Mouse (Mus musculus): ENCODE results near the gene Trim30d.
A peak's percentile ranks its signal among the peaks of the same experiment; 100 is the strongest.
"Not testable (repeated sequence)": the region's sequence is repeated elsewhere in the genome, so short reads cannot be mapped to it uniquely, and the experiment has no call there.

Gene Trim30d

DNA sequence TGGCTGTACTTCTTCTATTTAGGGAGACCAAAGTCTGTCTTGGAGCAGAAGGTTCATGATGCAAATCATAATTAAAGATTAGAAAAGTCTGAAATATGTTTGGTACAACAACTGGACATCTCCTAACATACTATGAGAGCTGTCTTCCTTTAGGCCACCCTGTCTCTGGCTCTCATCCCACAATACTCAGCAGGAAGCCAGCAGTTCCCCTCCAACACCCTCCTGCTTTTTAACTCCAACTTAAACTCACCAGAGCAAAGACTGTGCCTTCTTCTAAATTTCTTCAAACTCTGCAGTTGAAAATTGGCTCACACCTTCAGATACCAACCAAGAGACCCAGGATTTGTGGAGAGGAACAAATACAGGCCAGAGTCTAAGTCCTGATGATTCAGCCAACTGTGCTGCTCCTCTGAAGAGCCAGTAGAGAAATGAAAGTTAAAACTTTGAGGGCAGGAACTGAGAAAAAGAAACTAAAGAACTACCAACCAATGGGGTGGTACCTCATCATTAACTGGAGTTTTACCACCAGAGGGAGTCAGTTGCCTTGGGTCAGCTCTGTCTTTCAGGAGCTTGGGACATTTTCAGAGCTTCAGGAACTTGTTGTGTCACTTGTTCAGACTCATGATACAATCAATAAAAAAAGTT lies at the start of gene Trim30d:
TSS of gene Trim30d (minus strand) at position 429 of the 645 bp plus-strand sequence.
- not testable (repeated sequence) for H3K27me3 ChIP-seq (ENCODE audit: control insufficient read depth, insufficient read depth, low read length, poor library complexity, severe bottlenecking); H3K36me3 ChIP-seq (ENCODE audit: control insufficient read depth, insufficient read depth, low read length, poor library complexity, severe bottlenecking)
- peak; percentile 64 for DNase-seq (ENCODE audit: low read depth, low spot score)

DNA sequence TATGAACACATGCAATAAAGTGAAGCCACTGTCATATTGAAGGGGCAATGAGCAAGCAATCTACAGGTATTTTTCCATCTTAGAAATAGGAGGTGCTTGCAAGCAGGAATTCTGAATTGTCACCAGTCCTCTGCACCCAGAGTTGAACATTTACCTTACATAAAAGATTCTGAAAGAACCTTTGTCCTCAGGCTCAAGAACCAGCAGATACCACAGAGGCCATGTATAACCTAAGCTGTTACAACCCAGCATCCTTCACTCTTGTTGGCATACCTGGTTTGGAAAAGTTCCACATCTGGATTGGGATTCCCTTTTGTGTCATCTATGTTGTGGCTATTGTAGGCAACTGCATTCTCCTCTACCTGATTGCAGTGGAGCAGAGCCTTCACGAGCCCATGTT lies 45.1 kb upstream of the Trim30d start:
- no peak for DNase-seq (ENCODE audit: low read depth, low spot score)
- no peaks in the 10 kb centered on the region for H3K36me3 ChIP-seq (ENCODE audit: control insufficient read depth, insufficient read depth, low read length, poor library complexity, severe bottlenecking)
- H3K27me3 ChIP-seq (ENCODE audit: control insufficient read depth, insufficient read depth, low read length, poor library complexity, severe bottlenecking): no peaks in the 10 kb centered on the region

GRCm38 (mm10) chr7:104549833-104550232 lies 42.2 kb upstream of the Trim30d start, which contains the start of gene Olfr651:
TSS of gene Olfr651 (plus strand) at chr7:104550133.
- no peaks in the 10 kb centered on the region for H3K27me3 ChIP-seq (ENCODE audit: control insufficient read depth, insufficient read depth, low read length, poor library complexity, severe bottlenecking)
- H3K36me3 ChIP-seq (ENCODE audit: control insufficient read depth, insufficient read depth, low read length, poor library complexity, severe bottlenecking): no peaks in the 10 kb centered on the region
- DNase-seq (ENCODE audit: low read depth, low spot score): no peak

DNA sequence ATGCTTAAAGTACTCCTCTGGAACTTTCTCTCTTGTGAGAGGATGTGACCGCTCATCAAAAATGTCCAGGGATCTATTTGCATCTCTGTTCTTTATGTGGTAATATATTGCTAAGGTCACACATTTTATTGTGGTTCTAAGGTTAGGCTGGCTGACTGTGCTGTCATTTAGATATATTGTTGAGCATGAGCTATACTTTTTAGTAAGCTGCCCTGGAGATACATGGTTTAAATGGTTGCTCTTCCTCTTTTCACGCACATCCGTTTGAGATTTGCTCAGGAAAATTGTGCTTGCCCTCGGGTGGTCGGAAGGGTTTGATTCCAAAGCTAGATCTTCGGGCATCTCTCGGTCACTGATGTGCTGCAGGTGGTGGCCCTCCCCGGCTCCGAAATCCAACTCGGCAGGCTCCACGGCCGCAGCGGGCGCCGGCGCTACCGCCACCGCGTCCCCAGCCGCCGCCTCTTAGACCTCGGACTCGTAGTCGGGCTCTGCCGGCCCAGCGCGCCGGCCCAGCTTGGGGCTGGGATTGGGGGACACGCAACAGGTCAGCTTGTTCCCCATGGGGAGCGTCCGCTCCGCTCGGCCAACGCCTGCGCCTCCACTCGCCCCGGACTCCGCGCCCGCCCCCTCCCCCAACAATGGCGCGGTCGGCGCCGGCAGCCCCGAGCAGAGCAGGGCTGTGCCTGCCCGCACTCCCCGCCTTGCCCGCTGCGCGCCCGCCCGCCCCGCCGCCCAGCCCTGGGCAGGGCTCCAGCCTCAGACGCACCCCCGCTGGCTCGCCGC lies 5.9 kb downstream of the Trim30d start:
- Histone ChIP-seq H3K36me3 (ENCODE audit: control insufficient read depth, insufficient read depth, low read length, poor library complexity, severe bottlenecking) (no peaks in the 10 kb centered on the region), H3K27me3 (ENCODE audit: control insufficient read depth, insufficient read depth, low read length, poor library complexity, severe bottlenecking) (no peaks in the 10 kb centered on the region)
- DNase-seq (ENCODE audit: low read depth, low spot score): peak; percentile 29

- H3K27me3 ChIP-seq (ENCODE audit: control insufficient read depth, insufficient read depth, low read length, poor library complexity, severe bottlenecking); H3K36me3 ChIP-seq (ENCODE audit: control insufficient read depth, insufficient read depth, low read length, poor library complexity, severe bottlenecking); DNase-seq (ENCODE audit: low read depth, low spot score): not testable (repeated sequence)
These were observed 6.5 kb downstream of the Trim30d start for GRCm38 (mm10) chr7:104501186-104501585.

GRCm38 (mm10) chr7:104499464-104499863 lies 8.2 kb downstream of the Trim30d start:
- not testable (repeated sequence) for H3K36me3 ChIP-seq (ENCODE audit: control insufficient read depth, insufficient read depth, low read length, poor library complexity, severe bottlenecking); H3K27me3 ChIP-seq (ENCODE audit: control insufficient read depth, insufficient read depth, low read length, poor library complexity, severe bottlenecking); DNase-seq (ENCODE audit: low read depth, low spot score)

- Histone ChIP-seq H3K27me3 (ENCODE audit: control insufficient read depth, insufficient read depth, low read length, poor library complexity, severe bottlenecking) (no peaks in the 10 kb centered on the region), H3K36me3 (ENCODE audit: control insufficient read depth, insufficient read depth, low read length, poor library complexity, severe bottlenecking) (no peaks in the 10 kb centered on the region)
- DNase-seq (ENCODE audit: low read depth, low spot score): peak; percentile 71
These were observed 42.4 kb downstream of the Trim30d start, which contains the start of gene Trim30a for GRCm38 (mm10) chr7:104465065-104465744. TSS of gene Trim30a (minus strand) at chr7:104465193.

DNA sequence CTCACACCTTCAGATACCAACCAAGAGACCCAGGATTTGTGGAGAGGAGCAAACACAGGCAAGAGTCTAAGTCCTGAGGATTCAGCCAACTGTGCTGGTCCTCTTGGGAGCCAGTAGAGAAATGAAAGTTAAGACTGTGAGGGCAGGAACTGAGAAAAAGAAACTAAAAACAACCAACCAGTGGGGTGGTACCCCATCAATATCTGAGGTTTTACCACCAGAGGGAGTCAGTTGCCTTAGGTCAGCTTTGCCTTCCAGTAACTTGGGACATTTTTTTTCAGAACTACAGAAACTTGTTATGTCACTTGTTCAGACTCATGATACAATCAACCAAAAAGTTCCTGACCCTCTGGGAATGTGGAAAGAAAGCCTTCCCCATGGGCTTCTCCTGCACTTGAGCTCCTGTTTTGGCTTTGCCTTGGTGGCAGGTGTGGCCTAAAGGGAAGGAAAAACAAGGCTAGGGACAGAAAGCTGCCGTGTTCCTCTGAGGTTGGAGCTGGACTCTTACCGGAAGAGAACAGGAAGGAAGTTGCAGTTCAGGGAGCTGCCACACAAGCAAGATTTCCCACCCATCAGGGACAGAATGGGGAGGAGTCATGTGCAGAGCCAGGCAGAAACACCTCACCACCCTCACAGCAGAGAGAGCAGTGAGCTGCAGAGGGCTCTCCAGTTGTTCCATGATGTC lies 61.5 kb downstream of the Trim30d start:
- no peaks in the 10 kb centered on the region for H3K27me3 ChIP-seq (ENCODE audit: control insufficient read depth, insufficient read depth, low read length, poor library complexity, severe bottlenecking)
- peak; percentile 87 for DNase-seq (ENCODE audit: low read depth, low spot score)
- H3K36me3 ChIP-seq (ENCODE audit: control insufficient read depth, insufficient read depth, low read length, poor library complexity, severe bottlenecking): peaks cover 6% of the 10 kb centered on the region

All from splenic B cell, adult 2 months (primary cell).